Mouse (Mus musculus) myocyte (in vitro differentiated cells): ENCODE measurements at regions not wholly inside any gene's neighbourhood (a gene's known extent, or its start where the extent isn't known, plus 50 kb on each side); places are given as distances from the start of the nearest gene placed in this dataset.

Experiments used
- H3K27me3 ChIP-seq: one replicate; pipeline ENCODE4 v1.6.1; 2011; ENCODE audit not compliant: control insufficient read depth, insufficient read depth, insufficient read length
- H3K36me3 ChIP-seq: one replicate; pipeline ENCODE4 v1.6.1; 2011; ENCODE audit not compliant: control insufficient read depth, insufficient read depth
- H3K4me2 ChIP-seq: one replicate; pipeline ENCODE4 v1.6.1; 2011; ENCODE audit warnings: low read depth, control low read depth
- H3K4me3 ChIP-seq: one replicate; pipeline ENCODE4 v1.5.1; 2011; ENCODE audit warnings: mild to moderate bottlenecking, control low read depth, moderate library complexity
- H3K79me2 ChIP-seq: one replicate; pipeline ENCODE4 v1.6.1; 2011; ENCODE audit not compliant: control insufficient read depth, insufficient read depth
- H3ac ChIP-seq: one replicate; pipeline ENCODE4 v1.6.1; 2011; ENCODE audit not compliant: control insufficient read depth, insufficient read length
- CEBPB ChIP-seq: IDR thresholded peaks from 2 replicates; pipeline ENCODE4 v1.6.1; 2011; ENCODE audit warnings: mild to moderate bottlenecking, moderate library complexity; ENCODE audit not compliant: poor library complexity, insufficient read depth, severe bottlenecking
- E2F4 ChIP-seq: IDR thresholded peaks from one replicate; pipeline ENCODE4 v1.6.1; 2011; ENCODE audit warnings: mild to moderate bottlenecking, control low read depth, moderate library complexity; ENCODE audit not compliant: insufficient read depth
- MAX ChIP-seq: IDR thresholded peaks from one replicate; pipeline ENCODE4 v1.6.1; 2011; ENCODE audit warnings: low read depth, mild to moderate bottlenecking, control low read depth
- MYOD1 ChIP-seq, 3 experiments: IDR thresholded peaks; one replicate each; pipeline ENCODE4 v1.6.1; 2011; ENCODE audit warnings: control low read depth in 2 of 3, low read depth in 2 of 3, mild to moderate bottlenecking in 2 of 3, moderate library complexity in 1 of 3; ENCODE audit not compliant: insufficient read length in 2 of 3, control insufficient read depth in 1 of 3
- MYOG ChIP-seq, 3 experiments: IDR thresholded peaks; one replicate each; pipeline ENCODE4 v1.6.1; 2011; ENCODE audit warnings: control low read depth in 2 of 3, low read depth in 2 of 3, mild to moderate bottlenecking in 2 of 3; ENCODE audit not compliant: insufficient read length in 2 of 3, control insufficient read depth in 1 of 3, insufficient read depth in 1 of 3
- POLR2A ChIP-seq: IDR thresholded peaks from one replicate; pipeline ENCODE4 v1.6.1; 2011; ENCODE audit warnings: low read depth, mild to moderate bottlenecking, control low read depth, moderate library complexity; ENCODE audit not compliant: insufficient read length
- POLR2AphosphoS2 ChIP-seq: IDR thresholded peaks from one replicate; pipeline ENCODE4 v1.6.1; 2011; ENCODE audit warnings: low read depth, control low read depth; ENCODE audit not compliant: insufficient read length
- REST ChIP-seq: IDR thresholded peaks from one replicate; pipeline ENCODE4 v1.6.1; 2011; ENCODE audit warnings: mild to moderate bottlenecking, control low read depth, moderate library complexity; ENCODE audit not compliant: insufficient read depth, insufficient read length
- SRF ChIP-seq: IDR thresholded peaks from one replicate; pipeline ENCODE4 v1.6.1; 2011; ENCODE audit warnings: low read depth; ENCODE audit not compliant: control insufficient read depth, insufficient read length
- TCF12 ChIP-seq: IDR thresholded peaks from one replicate; pipeline ENCODE4 v1.6.1; 2011; ENCODE audit warnings: mild to moderate bottlenecking, control low read depth; ENCODE audit not compliant: poor library complexity, insufficient read depth, severe bottlenecking
- TCF3 ChIP-seq: IDR thresholded peaks from one replicate; pipeline ENCODE4 v1.6.1; 2011; ENCODE audit warnings: low read depth, control low read depth; ENCODE audit not compliant: insufficient read length
- USF1 ChIP-seq: IDR thresholded peaks from one replicate; pipeline ENCODE4 v1.6.1; 2011; ENCODE audit warnings: low read depth, mild to moderate bottlenecking, control low read depth, moderate library complexity

- Histone ChIP-seq H3K79me2 (no peaks in the 10 kb centered on the region), H3K4me3 (no peak overlapping the region), H3K36me3 (no peaks in the 10 kb centered on the region), H3K27me3 (peaks cover 15% of the 10 kb centered on the region), H3ac (no peak overlapping the region), H3K4me2 (no peak overlapping the region)
- TF ChIP-seq POLR2A (no peak), SRF (no peak), POLR2AphosphoS2 (no peak), MYOG (IDR thresholded peaks at IDR 0.05; ENCODE audit: control insufficient read depth in 1 of 3, insufficient read depth in 1 of 3, insufficient read length in 2 of 3, low read depth in 2 of 3) (no peak)
Observed at GRCm38 (mm10) chr1:132800285-132800684, 58.7 kb upstream of the Nfasc start.

GRCm38 (mm10) chr1:132799258-132799657 lies 57.7 kb upstream of the Nfasc start:
- Histone ChIP-seq H3K4me3 (no peak overlapping the region), H3K27me3 (peaks cover 15% of the 10 kb centered on the region), H3ac (no peak overlapping the region), H3K36me3 (no peaks in the 10 kb centered on the region), H3K79me2 (no peaks in the 10 kb centered on the region), H3K4me2 (no peak overlapping the region)
- peak; percentile 95 for TF ChIP-seq REST
- TF ChIP-seq MAX = no peak
- no peak for TF ChIP-seq POLR2AphosphoS2
- no peak for TF ChIP-seq MYOG (IDR thresholded peaks at IDR 0.05; ENCODE audit: control insufficient read depth in 1 of 3, insufficient read depth in 1 of 3, insufficient read length in 2 of 3, low read depth in 2 of 3)

GRCm38 (mm10) chr1:132794462-132794861 lies 52.9 kb upstream of the Nfasc start:
- no peaks in the 10 kb centered on the region for H3K79me2 ChIP-seq
- H3K36me3 ChIP-seq = no peaks in the 10 kb centered on the region
- TF ChIP-seq TCF12 (no peak), MYOD1 (IDR thresholded peaks at IDR 0.05; ENCODE audit: control insufficient read depth in 1 of 3, insufficient read length in 2 of 3, low read depth in 2 of 3) (no peak), POLR2AphosphoS2 (no peak), SRF (no peak), POLR2A (no peak), REST (no peak), MYOG (IDR thresholded peaks at IDR 0.05; ENCODE audit: control insufficient read depth in 1 of 3, insufficient read depth in 1 of 3, insufficient read length in 2 of 3, low read depth in 2 of 3) (no peak), E2F4 (no peak), MAX (no peak), TCF3 (no peak), CEBPB (no peak), USF1 (no peak)
- H3K4me3 ChIP-seq = no peak overlapping the region
- H3ac ChIP-seq = no peak overlapping the region
- peaks cover 1% of the 10 kb centered on the region for H3K27me3 ChIP-seq
- H3K4me2 ChIP-seq = no peak overlapping the region
